Mouse (Mus musculus) splenic B cell, adult 2 months (primary cell): Measurements from ENCODE around the gene Cox10.

Experiments
- DNase-seq: peaks from one replicate; pipeline ENCODE4 v3.0.0-alpha.2; 2011; ENCODE audit warnings: low read depth, low spot score
- H3K27me3 ChIP-seq: 2 replicates; pipeline ENCODE4 v1.6.1; 2012; ENCODE audit warnings: mild to moderate bottlenecking, low read length, moderate library complexity, mixed read lengths; ENCODE audit not compliant: control insufficient read depth, poor library complexity, insufficient read depth, severe bottlenecking
- H3K36me3 ChIP-seq: 2 replicates; pipeline ENCODE4 v1.6.1; 2012; ENCODE audit warnings: mild to moderate bottlenecking, low read length, moderate library complexity, mixed read lengths; ENCODE audit not compliant: control insufficient read depth, poor library complexity, insufficient read depth, severe bottlenecking

The Cox10 gene

GRCm38 (mm10) chr11:63999431-63999830 is 79.8 kb downstream of the Cox10 start:
- no peaks in the 10 kb centered on the region for H3K36me3 ChIP-seq
- DNase-seq: no peak
- no peaks in the 10 kb centered on the region for H3K27me3 ChIP-seq

GRCm38 (mm10) chr11:63991958-63992357 is 87.3 kb downstream of the Cox10 start:
- H3K27me3 ChIP-seq: no peaks in the 10 kb centered on the region
- DNase-seq: no peak

GRCm38 (mm10) chr11:63990759-63991158 is 88.5 kb downstream of the Cox10 start:
- Histone ChIP-seq H3K27me3 (no peaks in the 10 kb centered on the region), H3K36me3 (no peaks in the 10 kb centered on the region)
- no peak for DNase-seq

More at GRCm38 (mm10) chr11:63991958-63992357, 87.3 kb downstream of the Cox10 start:
- no peaks in the 10 kb centered on the region for H3K36me3 ChIP-seq

- no peak for DNase-seq
- Histone ChIP-seq H3K36me3 (no peaks in the 10 kb centered on the region), H3K27me3 (no peaks in the 10 kb centered on the region)
Measured at GRCm38 (mm10) chr11:63990311-63990710, 89.0 kb downstream of the Cox10 start.

DNA sequence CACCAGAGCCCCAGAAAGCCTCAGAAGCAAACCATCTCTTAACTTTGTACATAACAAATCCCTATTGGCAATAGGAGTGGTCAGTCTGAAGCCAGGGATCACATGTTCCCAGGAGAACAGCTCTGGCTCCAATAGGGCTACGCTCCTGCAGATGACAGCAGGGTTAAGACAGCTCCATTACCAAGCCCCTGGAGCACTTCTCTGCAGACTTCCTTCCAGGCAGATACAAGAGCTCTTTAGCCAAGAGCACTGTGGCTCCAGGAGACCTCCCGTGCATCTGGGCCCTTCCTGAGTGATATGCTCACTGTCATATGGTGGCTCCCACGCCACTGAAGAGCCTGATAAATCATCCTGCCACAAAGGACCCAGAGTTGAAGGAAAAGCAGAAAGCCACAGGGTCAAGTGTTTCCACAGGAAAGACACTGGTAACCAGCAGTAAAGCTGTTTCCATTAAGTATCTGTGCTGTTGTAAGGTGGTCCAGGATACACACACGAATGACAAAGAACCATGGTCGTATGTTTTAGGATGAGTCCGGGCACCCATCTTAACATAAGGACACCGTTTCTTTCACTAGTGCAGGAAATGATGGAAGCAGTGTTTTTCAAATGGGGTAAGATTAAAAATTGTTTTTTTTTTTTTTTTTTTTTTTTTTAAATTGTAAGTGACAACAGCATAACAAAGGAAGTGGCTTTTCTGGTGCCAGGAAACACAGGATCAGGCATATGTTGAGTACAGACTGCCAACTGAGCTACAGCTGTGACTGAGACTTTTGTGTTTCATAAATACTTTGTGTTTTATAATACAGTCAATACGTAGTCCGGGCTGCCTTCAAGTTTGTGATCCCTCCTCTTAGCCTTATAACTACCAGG is 90.0 kb downstream of the Cox10 start:
- no peaks in the 10 kb centered on the region for H3K27me3 ChIP-seq
- DNase-seq: no peak

DNA sequence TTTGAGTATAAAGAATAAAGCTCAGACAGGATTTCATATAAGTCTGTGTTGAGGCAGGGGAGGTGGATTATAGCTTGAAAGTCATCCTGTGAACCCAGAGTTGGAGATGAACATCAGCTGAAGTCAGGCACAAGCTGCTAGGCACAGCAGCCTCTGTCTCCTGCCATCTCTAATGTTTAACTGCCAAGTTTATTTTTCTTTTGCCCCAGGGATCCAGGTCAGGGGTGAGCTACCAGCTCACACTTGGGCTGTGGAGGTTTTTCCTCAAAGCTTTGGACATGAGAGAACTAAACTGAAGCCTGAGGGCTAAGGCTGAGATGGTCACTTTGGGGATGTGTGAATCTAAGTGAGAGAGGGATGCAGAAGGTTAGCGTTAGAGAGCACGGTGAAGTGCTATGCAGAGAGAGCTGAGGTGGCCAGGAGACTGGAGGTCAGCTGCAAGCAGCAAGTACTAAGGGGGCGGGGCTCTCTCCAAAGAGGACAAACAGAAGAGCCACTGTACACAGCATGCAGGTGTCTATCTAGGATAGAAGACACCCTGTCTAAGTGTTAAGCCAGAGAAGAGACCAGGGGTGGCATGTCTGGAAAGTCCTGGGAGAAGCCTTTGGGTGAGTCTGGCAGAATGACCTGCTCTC is 91.1 kb downstream of the Cox10 start:
- DNase-seq: no peak
- Histone ChIP-seq H3K27me3 (no peaks in the 10 kb centered on the region), H3K36me3 (no peaks in the 10 kb centered on the region)

More for the DNA sequence above, 90.0 kb downstream of the Cox10 start:
- no peaks in the 10 kb centered on the region for H3K36me3 ChIP-seq

GRCm38 (mm10) chr11:63986710-63987109 is 92.6 kb downstream of the Cox10 start:
- no peak for DNase-seq
- no peaks in the 10 kb centered on the region for H3K36me3 ChIP-seq
- no peaks in the 10 kb centered on the region for H3K27me3 ChIP-seq

DNA sequence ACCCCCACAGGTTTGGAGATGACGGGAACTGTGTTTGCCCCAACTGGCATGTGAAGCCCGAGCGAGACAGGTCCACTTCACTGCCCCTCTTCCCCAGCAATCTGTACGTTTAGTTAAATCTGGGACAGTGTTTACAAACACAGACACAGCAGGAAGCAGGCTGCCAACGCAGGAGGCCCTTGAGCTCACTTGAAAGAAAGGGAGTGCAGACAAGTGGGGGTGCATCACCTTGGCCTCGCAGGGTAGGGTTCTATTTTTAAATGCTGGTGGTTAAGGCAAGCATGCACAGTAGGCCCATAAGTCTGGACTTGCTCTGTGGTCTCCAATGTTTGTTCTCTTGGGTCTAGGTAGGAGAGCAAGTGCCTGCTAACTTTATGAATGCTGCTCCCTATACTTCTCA is 93.8 kb downstream of the Cox10 start:
- DNase-seq: no peak
- Histone ChIP-seq H3K36me3 (no peaks in the 10 kb centered on the region), H3K27me3 (no peaks in the 10 kb centered on the region)

GRCm38 (mm10) chr11:63984622-63985168 is 94.6 kb downstream of the Cox10 start:
- DNase-seq: no peak
- no peaks in the 10 kb centered on the region for H3K27me3 ChIP-seq
- no peaks in the 10 kb centered on the region for H3K36me3 ChIP-seq

DNA sequence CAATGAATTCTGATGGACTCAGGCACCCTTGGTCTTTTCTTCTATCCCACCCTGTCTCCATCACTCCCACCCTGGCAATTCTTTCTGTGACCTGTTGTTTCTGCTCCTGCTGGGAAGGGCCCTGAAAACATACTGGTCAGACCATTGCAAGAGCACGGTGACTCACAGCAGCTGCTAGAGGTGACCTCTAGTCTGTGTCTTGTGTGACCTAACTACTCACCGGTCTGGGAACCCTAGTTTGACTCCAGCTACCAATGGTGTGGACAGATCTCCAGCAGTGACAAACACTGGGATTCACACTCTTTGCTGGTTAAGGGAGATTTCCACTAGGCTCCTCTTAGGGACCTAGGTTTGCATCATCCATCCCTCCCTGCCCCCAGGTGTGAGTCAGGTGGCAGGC is 101.5 kb downstream of the Cox10 start:
- no peaks in the 10 kb centered on the region for H3K36me3 ChIP-seq
- no peaks in the 10 kb centered on the region for H3K27me3 ChIP-seq
- DNase-seq: no peak

DNA sequence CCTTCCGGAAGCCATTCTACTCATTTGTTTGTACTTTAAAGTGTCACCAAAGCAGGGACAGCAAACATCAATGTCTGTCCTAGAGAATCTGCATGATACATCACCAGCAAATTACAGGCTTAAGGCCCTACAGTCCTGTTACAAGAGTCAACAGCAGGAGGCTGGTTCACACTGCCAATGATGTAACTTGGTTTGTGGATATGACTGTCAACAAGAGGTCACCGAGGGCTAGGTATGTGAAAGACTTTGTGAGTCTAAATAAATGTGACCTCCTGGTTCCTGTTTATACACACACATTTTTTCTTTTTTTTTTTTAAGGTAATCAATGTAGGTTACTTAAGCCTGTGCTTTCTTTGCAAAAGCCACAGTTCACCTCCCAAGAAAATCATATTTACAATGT is 102.5 kb downstream of the Cox10 start:
- H3K36me3 ChIP-seq: no peaks in the 10 kb centered on the region
- H3K27me3 ChIP-seq: no peaks in the 10 kb centered on the region
- no peak for DNase-seq

DNA sequence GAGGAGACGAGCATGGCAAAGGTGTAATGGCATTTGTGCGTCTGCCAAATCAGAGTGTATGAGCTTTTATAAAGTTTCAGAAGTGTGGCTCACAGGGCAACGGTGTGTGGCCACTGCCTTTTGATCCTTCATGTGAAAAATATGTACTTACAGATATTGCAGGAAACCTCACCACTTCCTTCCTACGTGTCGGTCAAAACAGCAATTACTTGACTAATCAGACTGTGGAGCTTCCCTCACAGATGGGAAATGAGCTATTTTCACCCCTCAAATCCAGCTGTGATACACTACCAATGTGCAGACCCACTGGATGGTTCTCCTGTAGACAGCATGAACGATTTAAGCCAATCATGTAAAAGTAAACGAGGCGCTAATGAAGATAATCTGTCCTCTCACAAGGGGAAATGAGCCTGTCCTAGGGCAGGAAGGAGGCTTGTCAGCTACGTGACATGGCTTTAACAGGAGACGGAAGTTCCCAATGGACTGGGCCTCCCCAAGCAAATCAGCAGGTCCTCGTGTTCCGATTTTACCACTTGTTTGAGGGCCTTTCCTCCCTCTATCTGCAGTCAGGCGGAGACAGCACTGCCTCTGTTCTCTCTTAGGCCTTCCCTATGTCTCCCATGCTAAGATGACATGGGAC is 103.9 kb downstream of the Cox10 start:
- DNase-seq: peak; percentile 4
- H3K36me3 ChIP-seq: no peaks in the 10 kb centered on the region
- H3K27me3 ChIP-seq: no peaks in the 10 kb centered on the region

GRCm38 (mm10) chr11:63973973-63974372 is 105.3 kb downstream of the Cox10 start:
- H3K36me3 ChIP-seq: no peaks in the 10 kb centered on the region
- DNase-seq: no peak
- H3K27me3 ChIP-seq: no peaks in the 10 kb centered on the region

- H3K27me3 ChIP-seq: no peaks in the 10 kb centered on the region
- no peaks in the 10 kb centered on the region for H3K36me3 ChIP-seq
- DNase-seq: no peak
Measured at GRCm38 (mm10) chr11:63971462-63971861, 107.8 kb downstream of the Cox10 start.

- H3K27me3 ChIP-seq: no peaks in the 10 kb centered on the region
- DNase-seq: no peak
- H3K36me3 ChIP-seq: no peaks in the 10 kb centered on the region
Measured at GRCm38 (mm10) chr11:63970818-63971217, 108.5 kb downstream of the Cox10 start.
